In the genomic region with DNA sequence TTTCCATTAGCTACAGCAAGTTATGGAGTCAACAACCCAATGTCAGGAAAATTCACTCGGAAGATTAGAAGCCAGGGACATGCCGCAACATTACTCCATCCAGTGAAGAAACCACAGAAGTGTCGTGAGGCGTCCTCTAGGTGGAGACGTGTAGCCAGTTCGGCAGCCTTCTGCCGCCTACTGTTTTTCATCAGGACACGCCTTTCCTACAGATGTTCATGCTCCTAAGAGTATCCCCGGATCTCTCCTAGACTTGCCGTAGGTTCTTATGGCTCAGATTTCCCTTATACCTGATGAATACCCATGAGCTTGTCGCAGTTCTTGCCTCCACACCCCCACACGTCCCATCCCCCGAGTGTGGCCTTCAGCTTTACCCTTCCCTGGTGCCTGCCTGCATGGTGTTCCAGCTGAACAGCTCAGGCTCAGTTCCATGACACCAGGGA, we compare ENCODE assay signal across 8 mouse cellular contexts.
DNase-seq lines count a peak whose midpoint lies in the region; ATAC-seq and TF ChIP-seq lines count a peak whose summit lies in the region.

No protein-coding gene starts in this region.

- no peaks in the 10 kb centered on the region for H3K9me3 ChIP-seq in liver, embryonic 13.5 days (replicated peaks)

- peaks cover 6% of the 10 kb centered on the region; the same call in 1 of the 2 replicates for H3K4me1 ChIP-seq in liver, embryonic 13.5 days (replicated peaks)

- no peak overlapping the region for H3K9ac ChIP-seq in liver, embryonic 13.5 days

- H3K36me3 ChIP-seq in liver, embryonic 13.5 days: no peaks in the 10 kb centered on the region

- peak overlapping the region; percentile 30 for H3K4me2 ChIP-seq in liver, embryonic 13.5 days

- TF ChIP-seq CTCF in brain, embryonic 14.5 days (IDR thresholded peaks at IDR 0.05; ENCODE audit: borderline replicate concordance, extremely low read depth, insufficient read depth, insufficient read length): peak; percentile 66

- no peak overlapping the region for H3K27ac ChIP-seq in liver, embryonic 13.5 days

- DNase-seq in layer of hippocampus, adult 11-12 months (ENCODE audit: low spot score): peak; percentile 39
- no peak for DNase-seq in layer of hippocampus, adult 8-10 months (ENCODE audit: low spot score in 2 of 2)
- DNase-seq in brain, embryonic 14.5 days (ENCODE audit: low read depth): peak; percentile 64
- peak; percentile 19 for DNase-seq in gastrocnemius, postnatal 10 days
- no peak for DNase-seq in liver, embryonic 13.5 days
- DNase-seq in thymus, postnatal 25 days: peak; percentile 20

- no peak overlapping the region for H3K4me3 ChIP-seq in liver, embryonic 13.5 days (replicated peaks)

- WGBS in liver, embryonic 13.5 days (ENCODE audit: insufficient replicate concordance): 10% methylated on average over 13 of the region's 13 CpGs

- ATAC-seq in inflammation-experienced regulatory T-cells, adult 6 months: peak; percentile 43
- ATAC-seq in liver, embryonic 13.5 days (ENCODE audit: low read depth): 0 out of 2 replicates have a peak, but pooled peaks have one; percentile 53
- peak; percentile 80 for ATAC-seq in monocyte, adult 5-6 weeks (replicated peaks; ENCODE audit: insufficient number of reproducible peaks, low FRiP score, low TSS enrichment, poor library complexity, severe bottlenecking)

- TF ChIP-seq POLR2A in brain, embryonic 14.5 days (IDR thresholded peaks at IDR 0.05; ENCODE audit: borderline replicate concordance, extremely low read depth, insufficient read depth, insufficient read length, poor library complexity, severe bottlenecking): no peak

- H3K27me3 ChIP-seq in liver, embryonic 13.5 days: no peaks in the 10 kb centered on the region

Comparison
In these comparisons a context has a peak if more than half of its experiments do, and no peak if none do; other contexts are left out.
1. DNase-seq: peak in layer of hippocampus, adult 11-12 months (single experiment), brain, embryonic 14.5 days (single experiment), gastrocnemius, postnatal 10 days (single experiment) and thymus, postnatal 25 days (single experiment); none in layer of hippocampus, adult 8-10 months (0 of 2) and liver, embryonic 13.5 days (single experiment).
2. Peak in every context shown above with its lines, with median percentiles within 50 percentile points of each other: ATAC-seq.